Mouse (Mus musculus): Measurements from ENCODE around the gene Smyd3. TPM values are rescaled to one million over a fixed set of nuclear protein-coding genes. Genes with fewer than 3 reads are reported as not detected.

The Smyd3 gene
- total and polyA plus RNA-seq, 2 experiments from 2014 or later, result 15.8 to 28.4 TPM

DNA sequence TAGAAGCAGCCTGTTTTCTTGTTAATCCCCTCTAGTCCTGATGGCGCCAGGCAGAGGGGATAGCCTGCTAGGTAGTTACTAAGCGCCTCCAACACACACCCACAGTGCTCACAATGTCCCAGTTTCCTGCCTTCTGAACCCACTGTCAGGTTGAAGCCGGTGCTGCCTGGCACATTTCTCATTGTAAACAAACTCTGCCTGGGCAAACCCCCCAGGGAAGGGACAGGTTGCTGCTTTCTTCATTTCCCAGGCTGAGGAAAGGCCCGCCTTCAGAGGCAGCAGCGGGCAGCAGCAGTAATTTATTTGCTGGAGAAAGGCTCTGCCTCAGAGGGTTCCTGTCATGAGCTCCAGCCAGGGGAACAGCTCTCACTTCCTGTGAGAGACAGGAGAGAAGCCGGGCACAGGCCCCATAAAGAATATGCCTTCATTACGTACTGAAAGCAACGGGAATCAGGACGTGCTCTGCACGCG is 256.3 kb downstream of the Smyd3 start:
- DNase-seq (ENCODE audit: low spot score) (peak; percentile 47), ATAC-seq (ENCODE audit: low FRiP score) (peak; percentile 34; the same call in 1 of the 2 replicates)
- Histone ChIP-seq H3K9ac (replicated peaks; ENCODE audit: low read length, poor library complexity, severe bottlenecking) (no peak overlapping the region), H3K4me1 (ENCODE audit: insufficient read depth, low read length) (no peaks in the 10 kb centered on the region), H3K36me3 (ENCODE audit: insufficient read depth, low read length) (no peaks in the 10 kb centered on the region), H3K4me3 (ENCODE audit: low read depth, low read length) (no peak overlapping the region), H3K9me3 (ENCODE audit: low read length) (no peaks in the 10 kb centered on the region), H3K27me3 (ENCODE audit: insufficient read depth, low read length) (no peaks in the 10 kb centered on the region), H3K4me2 (ENCODE audit: low read depth, low read length, poor library complexity, severe bottlenecking) (no peak overlapping the region), H3K27ac (ENCODE audit: low read depth, low read length) (peak overlapping the region; percentile 68; the same call in 1 of the 2 replicates)
- TF ChIP-seq CTCF (IDR thresholded peaks at IDR 0.05), result no peak
- WGBS, result 34% methylated on average over 11 of the region's 11 CpGs

GRCm38 (mm10) chr1:179255826-179256512 is 261.9 kb downstream of the Smyd3 start:
- DNase-seq (ENCODE audit: low spot score) (no peak), ATAC-seq (ENCODE audit: low FRiP score) (no peak)
- Histone ChIP-seq H3K4me2 (ENCODE audit: low read depth, low read length, poor library complexity, severe bottlenecking) (no peak overlapping the region), H3K9me3 (ENCODE audit: low read length) (no peaks in the 10 kb centered on the region), H3K4me1 (ENCODE audit: insufficient read depth, low read length) (no peaks in the 10 kb centered on the region; the same call in 1 of the 2 replicates), H3K36me3 (ENCODE audit: insufficient read depth, low read length) (no peaks in the 10 kb centered on the region), H3K9ac (replicated peaks; ENCODE audit: low read length, poor library complexity, severe bottlenecking) (no peak overlapping the region), H3K4me3 (ENCODE audit: low read depth, low read length) (no peak overlapping the region), H3K27ac (ENCODE audit: low read depth, low read length) (no peak overlapping the region), H3K27me3 (ENCODE audit: insufficient read depth, low read length) (no peaks in the 10 kb centered on the region)
- 81% methylated on average over 11 of the region's 11 CpGs for WGBS
- TF ChIP-seq CTCF (IDR thresholded peaks at IDR 0.05), result no peak

DNA sequence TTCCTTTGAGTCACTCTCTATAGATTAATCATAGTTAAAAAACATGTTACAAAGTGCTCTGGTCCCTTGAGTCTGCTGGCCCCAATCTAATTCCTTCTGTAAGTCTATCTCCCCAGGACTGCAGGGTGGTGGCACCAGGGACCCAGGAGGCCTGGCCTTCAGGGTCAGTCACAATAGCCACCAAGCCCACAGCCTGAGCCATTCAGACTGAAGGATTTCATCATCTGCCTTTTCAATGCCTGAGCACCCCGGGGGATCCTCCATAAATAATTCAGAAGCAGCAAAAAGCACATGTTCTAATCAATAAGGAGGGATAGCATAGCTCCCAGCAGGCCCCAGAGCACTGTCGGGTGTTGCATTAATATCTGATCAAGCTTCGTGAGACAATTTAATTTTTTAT is 263.3 kb downstream of the Smyd3 start:
- Histone ChIP-seq H3K36me3 (ENCODE audit: insufficient read depth, low read length) (no peaks in the 10 kb centered on the region), H3K27me3 (ENCODE audit: insufficient read depth, low read length) (no peaks in the 10 kb centered on the region), H3K9me3 (ENCODE audit: low read length) (no peaks in the 10 kb centered on the region), H3K4me1 (ENCODE audit: insufficient read depth, low read length) (no peaks in the 10 kb centered on the region; the same call in 1 of the 2 replicates), H3K9ac (replicated peaks; ENCODE audit: low read length, poor library complexity, severe bottlenecking) (no peak overlapping the region), H3K27ac (ENCODE audit: low read depth, low read length) (no peak overlapping the region), H3K4me3 (ENCODE audit: low read depth, low read length) (no peak overlapping the region), H3K4me2 (ENCODE audit: low read depth, low read length, poor library complexity, severe bottlenecking) (no peak overlapping the region)
- DNase-seq (ENCODE audit: low spot score), result no peak
- TF ChIP-seq CTCF (IDR thresholded peaks at IDR 0.05), result no peak
- WGBS, result 18% methylated on average over 3 of the region's 3 CpGs
- ATAC-seq (ENCODE audit: low FRiP score), result no peak

DNA sequence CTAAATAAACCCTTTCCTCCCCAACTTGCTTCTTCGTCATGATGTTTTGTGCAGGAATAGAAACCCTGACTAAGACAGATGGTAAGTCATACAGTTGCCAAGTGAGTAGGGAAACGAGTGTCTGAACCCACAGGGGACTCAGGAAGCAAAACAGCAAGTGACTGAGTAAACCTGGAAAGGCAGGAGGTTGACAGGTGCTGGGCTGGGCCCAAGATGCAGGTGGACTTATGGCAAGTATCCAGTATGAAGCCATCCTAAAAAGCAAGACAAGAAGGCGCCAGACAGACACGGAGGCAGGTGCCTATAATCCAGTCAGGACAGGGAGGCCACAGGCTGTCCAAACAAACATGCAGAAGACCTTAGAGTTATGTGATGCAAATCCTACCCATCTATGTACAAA is 265.2 kb downstream of the Smyd3 start:
- no peak for DNase-seq (ENCODE audit: low spot score)
- Histone ChIP-seq H3K36me3 (ENCODE audit: insufficient read depth, low read length) (no peaks in the 10 kb centered on the region), H3K4me2 (ENCODE audit: low read depth, low read length, poor library complexity, severe bottlenecking) (no peak overlapping the region), H3K27me3 (ENCODE audit: insufficient read depth, low read length) (no peaks in the 10 kb centered on the region), H3K4me3 (ENCODE audit: low read depth, low read length) (no peak overlapping the region), H3K27ac (ENCODE audit: low read depth, low read length) (no peak overlapping the region), H3K4me1 (ENCODE audit: insufficient read depth, low read length) (peaks cover 7% of the 10 kb centered on the region), H3K9me3 (ENCODE audit: low read length) (no peaks in the 10 kb centered on the region), H3K9ac (replicated peaks; ENCODE audit: low read length, poor library complexity, severe bottlenecking) (no peak overlapping the region)
- no peak for ATAC-seq (ENCODE audit: low FRiP score)
- no peak for TF ChIP-seq CTCF (IDR thresholded peaks at IDR 0.05)
- 79% methylated on average over 4 of the region's 4 CpGs for WGBS

GRCm38 (mm10) chr1:179250388-179250787 is 267.5 kb downstream of the Smyd3 start:
- no peak for TF ChIP-seq CTCF (IDR thresholded peaks at IDR 0.05)
- 75% methylated on average over 3 of the region's 3 CpGs for WGBS
- no peak overlapping the region for H3K4me2 ChIP-seq (ENCODE audit: low read depth, low read length, poor library complexity, severe bottlenecking)
- H3K27ac ChIP-seq (ENCODE audit: low read depth, low read length), result no peak overlapping the region
- no peak overlapping the region for H3K4me3 ChIP-seq (ENCODE audit: low read depth, low read length)
- no peak overlapping the region for H3K9ac ChIP-seq (replicated peaks; ENCODE audit: low read length, poor library complexity, severe bottlenecking)
- ATAC-seq (ENCODE audit: low FRiP score) (no peak), DNase-seq (ENCODE audit: low spot score) (no peak)
- no peaks in the 10 kb centered on the region for H3K27me3 ChIP-seq (ENCODE audit: insufficient read depth, low read length)
- H3K4me1 ChIP-seq (ENCODE audit: insufficient read depth, low read length), result peaks cover 7% of the 10 kb centered on the region
- no peaks in the 10 kb centered on the region for H3K9me3 ChIP-seq (ENCODE audit: low read length)
- no peaks in the 10 kb centered on the region for H3K36me3 ChIP-seq (ENCODE audit: insufficient read depth, low read length)

DNA sequence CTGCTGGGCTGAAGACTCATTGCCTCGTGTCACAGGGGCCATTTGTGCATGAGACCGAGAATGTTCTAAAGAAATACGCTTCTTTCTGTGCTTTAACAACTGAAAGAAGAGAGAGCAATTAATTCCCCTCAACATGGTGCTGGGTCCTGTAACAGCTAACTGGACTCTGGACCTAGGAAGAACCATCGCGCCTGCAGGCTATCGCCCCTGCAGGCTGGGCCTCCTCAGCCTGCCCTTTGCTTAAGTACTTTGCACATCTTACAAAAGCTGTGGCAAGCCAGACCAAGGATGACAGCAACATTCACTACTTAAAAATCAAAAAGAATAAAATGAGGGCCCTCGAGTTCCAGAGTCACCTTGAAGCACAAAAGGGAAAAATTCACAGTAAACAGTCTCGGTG is 274.3 kb downstream of the Smyd3 start:
- Histone ChIP-seq H3K36me3 (ENCODE audit: insufficient read depth, low read length) (no peaks in the 10 kb centered on the region), H3K4me1 (ENCODE audit: insufficient read depth, low read length) (peaks cover 2% of the 10 kb centered on the region; the same call in 1 of the 2 replicates), H3K4me3 (ENCODE audit: low read depth, low read length) (no peak overlapping the region), H3K9me3 (ENCODE audit: low read length) (no peaks in the 10 kb centered on the region), H3K9ac (replicated peaks; ENCODE audit: low read length, poor library complexity, severe bottlenecking) (no peak overlapping the region), H3K27ac (ENCODE audit: low read depth, low read length) (no peak overlapping the region), H3K4me2 (ENCODE audit: low read depth, low read length, poor library complexity, severe bottlenecking) (no peak overlapping the region), H3K27me3 (ENCODE audit: insufficient read depth, low read length) (no peaks in the 10 kb centered on the region)
- ATAC-seq (ENCODE audit: low FRiP score) (no peak), DNase-seq (ENCODE audit: low spot score) (no peak)
- no peak for TF ChIP-seq CTCF (IDR thresholded peaks at IDR 0.05)
- WGBS, result 82% methylated on average over 8 of the region's 8 CpGs

Data from midbrain, postnatal 0 days (tissue).